ENCODE assay signal across 15 mouse cellular contexts in genomic region chr1:89755358-89755757, GRCm38 (mm10).
"Had no signal": no experiment of that assay in that cellular context is flagged by ENCODE, and none has a peak within 500 bp of the region (broad histone marks: within the 10 kb centered on the region; RNA-seq: fewer than 3 reads in every experiment).

No protein-coding gene starts in this region.

- DNase-seq: liver; liver, embryonic 13.5 days; liver, postnatal 0 days; lung, postnatal 14 days; right cerebral cortex, adult 18-20 months; right cerebral cortex, postnatal 25 days; thymus, postnatal 36 days had no signal

- H3K4me1 ChIP-seq: intestine, embryonic 15.5 days; liver, embryonic 13.5 days; megakaryocyte, embryonic 14.5 days had no signal

- H3K9ac ChIP-seq: intestine, embryonic 15.5 days; limb, embryonic 12.5 days; liver, embryonic 13.5 days; liver, postnatal 0 days; lung, embryonic 15.5 days; midbrain, embryonic 12.5 days had no signal

- H3K4me3 ChIP-seq: intestine, embryonic 15.5 days; layer of hippocampus, adult 2 months; limb, embryonic 12.5 days; liver, embryonic 13.5 days; lung, embryonic 15.5 days; megakaryocyte, embryonic 14.5 days; midbrain, embryonic 12.5 days had no signal

- H3K27ac ChIP-seq: intestine, embryonic 15.5 days; layer of hippocampus, adult 2 months; limb, embryonic 12.5 days; liver, embryonic 13.5 days; lung, embryonic 15.5 days; macrophage; midbrain, embryonic 12.5 days had no signal

- H3K36me3 ChIP-seq: intestine, embryonic 15.5 days; limb, embryonic 12.5 days; liver, embryonic 13.5 days; lung, embryonic 15.5 days; midbrain, embryonic 12.5 days had no signal

- H3K4me2 ChIP-seq: intestine, embryonic 15.5 days; limb, embryonic 12.5 days; liver, embryonic 13.5 days; lung, embryonic 15.5 days; midbrain, embryonic 12.5 days had no signal

- H3K27me3 ChIP-seq: intestine, embryonic 15.5 days; liver, embryonic 13.5 days; lung, embryonic 15.5 days had no signal

- H3K9me3 ChIP-seq: intestine, embryonic 15.5 days; liver, embryonic 13.5 days; lung, embryonic 15.5 days; midbrain, embryonic 12.5 days had no signal

- ATAC-seq: intestine, embryonic 15.5 days; liver, postnatal 0 days; midbrain, embryonic 16.5 days had no signal
